Mouse (Mus musculus) bone marrow macrophage, adult 2 months (primary cell): ENCODE results near the gene Teddm1b. TPM values are rescaled to one million over a fixed set of nuclear protein-coding genes. Genes with fewer than 3 reads are reported as not detected.
A peak's percentile ranks its signal among the peaks of the same experiment; 100 is the strongest.

Source experiments
- H3K27ac ChIP-seq: 2 replicates; pipeline ENCODE4 v1.5.1; 2012; ENCODE audit warnings: low read depth, low read length; ENCODE audit not compliant: insufficient read depth
- H3K4me1 ChIP-seq: 2 replicates; pipeline ENCODE4 v1.6.1; 2012; ENCODE audit warnings: low read length; ENCODE audit not compliant: control insufficient read depth, insufficient read depth
- H3K4me3 ChIP-seq: 2 replicates; pipeline ENCODE4 v1.5.1; 2012; ENCODE audit warnings: mild to moderate bottlenecking, low read length, moderate library complexity; ENCODE audit not compliant: insufficient read depth
- CTCF ChIP-seq: IDR thresholded peaks from 2 replicates; pipeline ENCODE4 v1.5.1; 2012; ENCODE audit warnings: low read depth, mild to moderate bottlenecking, low read length, moderate library complexity
- POLR2A ChIP-seq: IDR thresholded peaks from 2 replicates; pipeline ENCODE4 v1.6.1; 2012; ENCODE audit warnings: mild to moderate bottlenecking, low read depth, low read length, borderline replicate concordance
- polyA plus RNA-seq: library from polyadenylated mRNA; stranded (reverse); fragments of >200 nt; gene quantifications from 2 replicates; pipeline ENCODE4 v1.2.4, GENCODE M21; 2012; ENCODE audit not compliant: missing spikeins, insufficient read depth, insufficient read length

The Teddm1b gene
- polyA plus RNA-seq, 1 experiment: not detected

- no peak overlapping the region for H3K4me3 ChIP-seq
- peaks cover 33% of the 10 kb centered on the region for H3K4me1 ChIP-seq
- peak overlapping the region; percentile 83 for H3K27ac ChIP-seq
- no peak for TF ChIP-seq POLR2A
- no peak for TF ChIP-seq CTCF
Observed at GRCm38 (mm10) chr1:153913869-153914268, 39.7 kb downstream of the Teddm1b start.

DNA sequence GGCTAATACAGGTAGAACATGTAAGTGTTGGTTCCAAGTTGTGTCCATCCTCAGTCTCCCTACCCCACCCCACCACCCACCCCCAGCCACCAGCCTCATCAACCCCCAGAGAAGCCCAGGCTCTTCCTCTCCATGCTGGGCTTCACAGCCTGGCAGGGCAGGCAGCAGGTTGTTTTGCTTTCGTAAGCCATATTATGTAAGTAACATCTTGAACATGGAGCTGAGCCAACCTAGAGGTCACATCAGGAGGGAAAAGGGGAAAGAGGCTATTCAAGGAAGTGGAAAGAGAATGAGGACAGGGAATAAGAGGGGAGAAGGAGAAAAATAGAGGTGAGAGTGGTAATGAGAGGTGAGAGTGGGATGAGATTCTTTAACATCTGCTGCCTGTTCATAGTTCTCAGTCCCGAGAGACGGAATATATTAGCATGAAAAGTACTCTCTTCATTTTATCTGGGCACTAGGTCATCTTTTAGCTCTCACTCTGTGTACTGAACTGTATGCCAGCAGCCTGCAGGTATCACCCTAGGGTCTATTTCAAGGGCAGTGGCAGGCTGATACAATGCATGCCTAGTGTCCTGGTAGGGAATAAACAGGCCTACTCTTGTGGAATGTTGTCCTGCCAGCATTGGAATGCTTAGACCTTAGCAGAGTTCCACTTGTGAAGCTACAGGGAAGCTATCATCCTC, 44.5 kb downstream of the Teddm1b start:
- TF ChIP-seq POLR2A (no peak), CTCF (no peak)
- H3K27ac ChIP-seq: no peak overlapping the region
- no peak overlapping the region for H3K4me3 ChIP-seq
- peaks cover 29% of the 10 kb centered on the region for H3K4me1 ChIP-seq

DNA sequence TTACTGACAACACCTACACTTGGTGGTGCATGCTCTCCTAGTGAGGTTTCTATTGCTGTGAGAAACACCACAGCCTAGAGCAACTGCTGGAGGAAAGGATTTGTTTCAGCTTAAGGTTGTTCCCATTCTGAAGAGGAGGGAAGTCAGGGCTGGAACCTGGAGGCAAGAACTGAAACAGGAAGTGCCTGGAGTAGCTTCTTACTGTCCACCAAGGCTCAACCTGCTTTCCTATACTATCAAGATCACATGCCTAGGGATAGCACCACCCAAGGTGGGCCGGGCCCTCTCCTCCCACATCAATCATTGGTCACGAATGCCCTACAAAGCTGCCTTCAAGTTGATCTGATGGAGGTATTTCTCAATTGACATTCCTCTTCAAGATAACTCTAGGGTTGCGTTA, 47.5 kb downstream of the Teddm1b start:
- peaks cover 20% of the 10 kb centered on the region for H3K4me1 ChIP-seq
- H3K27ac ChIP-seq: no peak overlapping the region
- TF ChIP-seq POLR2A (no peak), CTCF (no peak)
- no peak overlapping the region for H3K4me3 ChIP-seq

- no peak for TF ChIP-seq CTCF
- no peak for TF ChIP-seq POLR2A
- H3K27ac ChIP-seq: no peak overlapping the region
Observed at GRCm38 (mm10) chr1:153922571-153923021, 48.5 kb downstream of the Teddm1b start.

DNA sequence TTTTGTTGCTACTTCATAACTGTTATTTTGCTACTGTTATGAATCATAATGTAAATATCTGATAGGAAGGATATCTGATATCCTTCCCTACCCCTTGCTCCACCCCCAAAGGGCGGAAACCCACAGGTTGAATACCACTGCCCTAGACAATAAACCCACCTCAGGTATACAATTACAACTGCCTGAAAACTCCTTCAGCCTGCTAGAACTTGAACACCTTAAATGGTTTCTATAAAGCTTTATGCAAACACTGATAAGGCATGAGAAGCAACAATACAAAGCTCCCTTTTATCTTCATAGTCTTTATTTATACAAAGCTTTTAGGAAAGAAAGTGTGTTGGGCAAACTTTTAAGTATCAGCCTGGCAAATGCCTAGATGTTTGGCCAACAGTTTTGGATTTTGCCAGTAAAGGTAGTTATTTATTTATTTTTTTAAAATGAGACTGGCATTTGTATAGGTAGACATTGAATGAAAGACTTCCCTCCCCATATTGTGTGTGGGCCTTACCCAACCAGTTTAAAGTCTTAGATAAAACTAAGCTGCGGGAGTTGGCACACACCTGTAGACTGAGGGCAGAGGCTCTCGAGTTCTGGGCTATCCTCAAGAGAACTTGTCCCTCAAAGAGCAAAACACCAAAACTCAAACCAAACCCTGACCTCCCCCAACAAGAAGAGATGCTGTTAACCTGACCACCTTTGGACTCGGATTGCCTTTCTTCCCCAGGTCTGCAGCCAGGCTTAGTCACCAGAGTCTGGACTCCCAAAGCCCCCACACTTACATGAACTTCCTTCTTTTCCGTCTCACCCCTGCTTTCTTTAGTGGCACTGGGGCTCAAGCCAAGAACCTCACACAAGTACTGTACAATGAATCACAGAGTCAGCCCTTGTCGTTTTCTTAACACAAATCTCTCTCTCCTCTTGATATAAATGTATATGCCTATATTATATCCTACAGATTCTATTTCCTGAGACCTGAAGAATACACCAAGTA, 50.5 kb downstream of the Teddm1b start:
- TF ChIP-seq POLR2A (no peak), CTCF (no peak)
- Histone ChIP-seq H3K4me3 (no peak overlapping the region), H3K4me1 (peaks cover 11% of the 10 kb centered on the region), H3K27ac (no peak overlapping the region)

More at GRCm38 (mm10) chr1:153922571-153923021, 48.5 kb downstream of the Teddm1b start:
- Histone ChIP-seq H3K4me3 (no peak overlapping the region), H3K4me1 (peaks cover 20% of the 10 kb centered on the region)

Other genes starting within 250 kb of the Teddm1b start
- 0.66 TPM in 1 of 2 replicates, not detected in the other for gene Rgs8, start 221.3 kb upstream of the Teddm1b start, polyA plus RNA-seq
- 0.23 and 0.35 TPM in 2 replicates for gene Rgs16, start 134.0 kb upstream of the Teddm1b start, polyA plus RNA-seq
- 103 and 119 TPM in 2 replicates for gene Rnasel, start 124.9 kb upstream of the Teddm1b start, polyA plus RNA-seq
- gene Rgsl1, start 30.2 kb upstream of the Teddm1b start, polyA plus RNA-seq: 0.36 and 0.49 TPM in 2 replicates
- not detected in 2 replicates for gene Teddm1a, start 17.4 kb downstream of the Teddm1b start, polyA plus RNA-seq
- 261 and 292 TPM in 2 replicates for gene Glul, start 25.6 kb downstream of the Teddm1b start, polyA plus RNA-seq
- 0.35 and 0.60 TPM in 2 replicates for gene Teddm2, start 25.9 kb downstream of the Teddm1b start, polyA plus RNA-seq